Mouse (Mus musculus) liver, adult (tissue): ENCODE measurements around the gene Gm527.

Source experiments
- GATA4 ChIP-seq: IDR thresholded peaks from 2 replicates; pipeline ENCODE4 v1.6.1; 2014; ENCODE audit warnings: mild to moderate bottlenecking, low read length; ENCODE audit not compliant: insufficient replicate concordance

Gm527 gene

DNA sequence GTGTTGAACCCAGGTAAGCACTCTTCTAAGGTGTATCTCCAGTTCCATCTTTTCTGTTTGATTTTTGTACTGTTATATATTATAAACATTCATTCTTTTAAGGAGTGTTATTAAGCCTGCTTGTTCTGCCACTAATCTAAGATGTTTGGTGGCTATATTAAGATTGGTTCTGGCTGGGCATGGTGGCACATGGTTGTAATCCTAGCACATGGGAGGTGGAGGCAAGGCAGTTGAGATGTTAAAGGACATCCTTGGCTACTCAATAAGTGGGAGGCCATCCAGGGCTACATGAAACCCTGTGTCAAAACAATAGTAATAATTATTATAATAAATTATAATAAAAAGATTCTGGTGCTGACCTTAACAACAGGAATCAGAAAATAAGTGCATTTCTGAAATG is 53.7 kb downstream of the Gm527 start:
- no peak for TF ChIP-seq GATA4

DNA sequence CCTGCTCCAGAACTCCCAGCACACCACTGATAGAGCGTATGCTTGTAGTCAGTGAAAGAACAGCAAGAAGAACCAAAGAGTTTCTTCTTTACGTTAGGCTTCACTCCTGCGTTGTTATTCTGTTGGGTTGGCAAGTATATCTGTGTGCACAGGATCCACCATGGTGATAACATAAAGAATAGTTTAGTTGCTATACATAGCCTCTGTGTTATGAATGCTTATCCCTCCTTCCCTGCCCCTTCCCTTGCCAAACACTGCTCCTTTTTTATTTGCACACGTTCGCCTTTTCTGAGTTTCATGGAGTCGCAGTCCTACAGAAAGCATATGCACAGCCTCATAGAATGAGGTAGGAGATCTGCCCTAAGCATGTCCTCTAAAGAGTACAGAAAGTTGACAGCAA is 54.4 kb downstream of the Gm527 start:
- no peak for TF ChIP-seq GATA4
